Mouse (Mus musculus): Measurements from ENCODE around the gene Ddx6.
"Not testable (repeated sequence)": the region's sequence is repeated elsewhere in the genome, so short reads cannot be mapped to it uniquely, and the experiment has no call there.

The Ddx6 gene

GRCm38 (mm10) chr9:44604779-44605615 is at the start of gene Ddx6:
Gene Ddx6 (plus strand): TSS chr9:44604892.
- peak; percentile 66 for DNase-seq (ENCODE audit: low spot score)

GRCm38 (mm10) chr9:44561597-44561996 is 43.1 kb upstream of the Ddx6 start, which contains the start of gene Cxcr5:
Gene Cxcr5 (minus strand): TSS chr9:44561877.
- peak; percentile 64 for DNase-seq (ENCODE audit: low spot score)

GRCm38 (mm10) chr9:44562936-44563335 is 41.8 kb upstream of the Ddx6 start:
- DNase-seq (ENCODE audit: low spot score), result no peak

GRCm38 (mm10) chr9:44565367-44565766 is 39.3 kb upstream of the Ddx6 start:
- peak; percentile 23 for DNase-seq (ENCODE audit: low spot score)

GRCm38 (mm10) chr9:44567338-44568082 is 37.2 kb upstream of the Ddx6 start:
- DNase-seq (ENCODE audit: low spot score), result no peak

GRCm38 (mm10) chr9:44568083-44568455 is 36.6 kb upstream of the Ddx6 start:
- no peak for DNase-seq (ENCODE audit: low spot score)

GRCm38 (mm10) chr9:44570939-44571382 is 33.7 kb upstream of the Ddx6 start:
- DNase-seq (ENCODE audit: low spot score), result no peak

- DNase-seq (ENCODE audit: low spot score), result no peak
Observed at GRCm38 (mm10) chr9:44573306-44573705, 31.4 kb upstream of the Ddx6 start.

GRCm38 (mm10) chr9:44575095-44575494 is 29.6 kb upstream of the Ddx6 start:
- DNase-seq (ENCODE audit: low spot score), result no peak

GRCm38 (mm10) chr9:44576046-44576445 is 28.6 kb upstream of the Ddx6 start:
- DNase-seq (ENCODE audit: low spot score), result not testable (repeated sequence)

- no peak for DNase-seq (ENCODE audit: low spot score)
Observed at GRCm38 (mm10) chr9:44579392-44579791, 25.3 kb upstream of the Ddx6 start.

GRCm38 (mm10) chr9:44580085-44580484 is 24.6 kb upstream of the Ddx6 start:
- DNase-seq (ENCODE audit: low spot score), result no peak

- no peak for DNase-seq (ENCODE audit: low spot score)
Observed at GRCm38 (mm10) chr9:44581423-44581822, 23.3 kb upstream of the Ddx6 start.

GRCm38 (mm10) chr9:44582390-44582789 is 22.3 kb upstream of the Ddx6 start:
- DNase-seq (ENCODE audit: low spot score), result no peak

GRCm38 (mm10) chr9:44586640-44587261 is 17.9 kb upstream of the Ddx6 start:
- DNase-seq (ENCODE audit: low spot score), result no peak

- no peak for DNase-seq (ENCODE audit: low spot score)
Observed at GRCm38 (mm10) chr9:44587262-44588160, 17.2 kb upstream of the Ddx6 start.

- no peak for DNase-seq (ENCODE audit: low spot score)
Observed at GRCm38 (mm10) chr9:44588605-44589004, 16.1 kb upstream of the Ddx6 start.

GRCm38 (mm10) chr9:44589095-44589494 is 15.6 kb upstream of the Ddx6 start:
- no peak for DNase-seq (ENCODE audit: low spot score)

GRCm38 (mm10) chr9:44590969-44591368 is 13.7 kb upstream of the Ddx6 start:
- peak; percentile 40 for DNase-seq (ENCODE audit: low spot score)

GRCm38 (mm10) chr9:44591595-44592188 is 13.0 kb upstream of the Ddx6 start:
- DNase-seq (ENCODE audit: low spot score), result no peak

- DNase-seq (ENCODE audit: low spot score), result no peak
Observed at GRCm38 (mm10) chr9:44593221-44593620, 11.5 kb upstream of the Ddx6 start.

All from MN1 (cell line).